Mouse (Mus musculus) gastrocnemius, adult 2 months (tissue): Measurements from ENCODE around the gene Arf3. TPM values are rescaled to one million over a fixed set of nuclear protein-coding genes. Genes with fewer than 3 reads are reported as not detected.
"Not testable (repeated sequence)": the region's sequence is repeated elsewhere in the genome, so short reads cannot be mapped to it uniquely, and the experiment has no call there.

ENCODE experiments used
- DNase-seq: peaks from one replicate; pipeline ENCODE4 v3.0.0; 2022
- H3K27ac ChIP-seq: fragments of 200-600 bp; 2 replicates; pipeline ENCODE4 v1.8.1; 2022; ENCODE audit warnings: mild to moderate bottlenecking
- H3K4me3 ChIP-seq: fragments of 200-600 bp; 2 replicates; pipeline ENCODE4 v1.8.1; 2022; ENCODE audit warnings: mild to moderate bottlenecking, moderate library complexity
- CTCF ChIP-seq: fragments of 200-600 bp; IDR thresholded peaks from 2 replicates; pipeline ENCODE4 v1.8.1; 2022; ENCODE audit warnings: antibody characterized with exemption, mild to moderate bottlenecking, moderate library complexity
- intact Hi-C: fragments of 180-260 bp; cut with DNase I; formaldehyde crosslinking; loops from one replicate; pipeline ENCODE4 v1.15.1; 2025
- total RNA-seq, 2 experiments: library from RNA; stranded (reverse); gene quantifications; 2 replicates each; pipeline ENCODE4 v1.2.3; 2021

Arf3 gene
- total RNA-seq, 2 experiments from 2014 or later, result 8.1 to 9.4 TPM

- TF ChIP-seq CTCF, result no peak
- intact Hi-C loops, result no loop called here
- Histone ChIP-seq H3K4me3 (peak overlapping the region; percentile 62), H3K27ac (no peak overlapping the region)
- DNase-seq, result no peak
These were observed 8.9 kb upstream of the Arf3 start for GRCm38 (mm10) chr15:98771813-98772425.

GRCm38 (mm10) chr15:98768259-98768658 is 5.2 kb upstream of the Arf3 start:
- H3K4me3 ChIP-seq, result no peak overlapping the region
- TF ChIP-seq CTCF, result no peak
- H3K27ac ChIP-seq, result no peak overlapping the region
- DNase-seq, result no peak
- intact Hi-C loops, result no loop called here

- H3K27ac ChIP-seq, result no peak overlapping the region
These were observed 2.9 kb upstream of the Arf3 start for GRCm38 (mm10) chr15:98765929-98766328.

DNA sequence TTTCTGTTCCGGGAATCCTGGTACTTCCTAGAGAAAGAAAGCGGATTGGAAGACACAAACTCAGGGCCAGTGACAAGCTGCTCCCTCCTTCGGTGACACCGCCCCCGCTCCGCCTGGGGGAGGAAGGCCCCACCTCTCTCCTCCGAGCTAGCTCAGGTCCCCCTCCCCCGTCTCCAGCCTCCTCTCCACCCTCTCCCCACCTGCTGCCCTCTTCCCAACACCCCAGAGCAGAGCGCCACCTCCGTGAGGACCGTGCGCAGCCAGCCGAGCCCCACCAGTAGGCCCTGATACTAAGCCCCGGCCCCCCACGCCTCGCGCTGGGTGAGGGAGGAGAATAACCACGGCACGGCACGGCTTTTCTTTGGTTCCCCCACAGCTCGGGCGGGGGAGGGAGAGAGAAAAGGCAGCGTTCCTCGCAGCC is 803 bp downstream of the Arf3 start:
- no peak for TF ChIP-seq CTCF
- peak; percentile 71 for DNase-seq
- Histone ChIP-seq H3K27ac (peak overlapping the region; percentile 88), H3K4me3 (peak overlapping the region; percentile 98)
- intact Hi-C loops, result no loop called here

More at GRCm38 (mm10) chr15:98765929-98766328, 2.9 kb upstream of the Arf3 start:
- no peak overlapping the region for H3K4me3 ChIP-seq
- intact Hi-C loops, result no loop called here
- no peak for TF ChIP-seq CTCF
- DNase-seq, result no peak

GRCm38 (mm10) chr15:98754125-98754524 is 8.9 kb downstream of the Arf3 start:
- DNase-seq, result no peak
- Histone ChIP-seq H3K27ac (no peak overlapping the region), H3K4me3 (no peak overlapping the region)
- no peak for TF ChIP-seq CTCF
- intact Hi-C loops, result no loop called here

DNA sequence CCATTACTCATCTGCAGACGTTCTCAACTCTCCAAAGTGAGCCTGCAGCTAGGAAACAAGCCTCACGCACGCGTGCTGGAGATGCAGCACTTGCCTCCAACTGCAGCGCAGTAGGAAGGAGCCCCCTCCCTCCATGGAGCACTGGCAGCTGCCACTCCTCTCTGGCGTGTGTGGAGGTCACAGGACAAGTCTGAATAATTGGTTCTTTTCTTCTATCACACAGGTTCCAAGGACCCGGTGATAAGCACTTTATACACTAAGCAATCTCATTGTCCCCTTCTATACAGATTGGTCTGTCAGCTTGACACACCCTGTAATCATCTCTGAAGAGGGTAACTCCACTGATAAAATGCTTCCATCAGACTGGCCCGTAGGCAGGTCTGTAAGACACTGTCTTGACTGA is 10.0 kb downstream of the Arf3 start:
- intact Hi-C loops, result no loop called here
- DNase-seq, result no peak
- TF ChIP-seq CTCF, result no peak
- Histone ChIP-seq H3K27ac (no peak overlapping the region), H3K4me3 (no peak overlapping the region)

GRCm38 (mm10) chr15:98749093-98749492 is 13.9 kb downstream of the Arf3 start:
- intact Hi-C loops, result no loop called here
- no peak for DNase-seq
- no peak overlapping the region for H3K4me3 ChIP-seq
- no peak overlapping the region for H3K27ac ChIP-seq
- no peak for TF ChIP-seq CTCF

- no peak for DNase-seq
- no peak for TF ChIP-seq CTCF
- Histone ChIP-seq H3K27ac (no peak overlapping the region), H3K4me3 (no peak overlapping the region)
- intact Hi-C loops, result no loop called here
These were observed 15.7 kb downstream of the Arf3 start for GRCm38 (mm10) chr15:98747296-98747695.

- intact Hi-C loops, result no loop called here
- no peak for TF ChIP-seq CTCF
- no peak for DNase-seq
- no peak overlapping the region for H3K27ac ChIP-seq
- H3K4me3 ChIP-seq, result no peak overlapping the region
These were observed 16.6 kb downstream of the Arf3 start for GRCm38 (mm10) chr15:98746344-98746965.

- peak overlapping the region; percentile 2; the same call in 1 of the 2 replicates for H3K27ac ChIP-seq
- intact Hi-C loops, DNase-seq, H3K4me3 ChIP-seq: not testable (repeated sequence)
These were observed 19.2 kb downstream of the Arf3 start for GRCm38 (mm10) chr15:98743863-98744262.

- TF ChIP-seq CTCF, result no peak
- no peak for DNase-seq
- Histone ChIP-seq H3K27ac (no peak overlapping the region), H3K4me3 (no peak overlapping the region)
- intact Hi-C loops, result no loop called here
These were observed 20.1 kb downstream of the Arf3 start for GRCm38 (mm10) chr15:98742766-98743428.

DNA sequence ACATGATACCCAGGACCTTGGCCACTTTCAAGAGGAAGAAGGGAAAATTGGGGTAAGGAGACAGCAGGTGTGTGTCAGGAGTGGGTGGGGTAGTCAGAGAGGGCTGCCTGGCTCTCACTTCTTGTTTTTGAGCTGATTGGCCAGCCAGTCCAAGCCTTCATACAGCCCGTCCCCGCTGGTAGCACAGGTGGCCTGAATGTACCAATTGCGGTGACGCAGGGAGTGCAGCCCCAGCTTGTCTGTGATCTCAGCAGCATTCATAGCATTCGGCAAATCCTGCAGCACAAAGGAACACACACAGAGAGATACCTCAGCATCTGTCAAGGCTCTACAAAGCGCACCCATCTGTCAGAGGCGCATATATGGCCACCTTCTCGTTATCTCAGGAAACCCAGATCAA is 22.8 kb downstream of the Arf3 start:
- no peak for TF ChIP-seq CTCF
- no peak overlapping the region for H3K4me3 ChIP-seq
- H3K27ac ChIP-seq, result no peak overlapping the region
- DNase-seq, result no peak
- intact Hi-C loops, result no loop called here

DNA sequence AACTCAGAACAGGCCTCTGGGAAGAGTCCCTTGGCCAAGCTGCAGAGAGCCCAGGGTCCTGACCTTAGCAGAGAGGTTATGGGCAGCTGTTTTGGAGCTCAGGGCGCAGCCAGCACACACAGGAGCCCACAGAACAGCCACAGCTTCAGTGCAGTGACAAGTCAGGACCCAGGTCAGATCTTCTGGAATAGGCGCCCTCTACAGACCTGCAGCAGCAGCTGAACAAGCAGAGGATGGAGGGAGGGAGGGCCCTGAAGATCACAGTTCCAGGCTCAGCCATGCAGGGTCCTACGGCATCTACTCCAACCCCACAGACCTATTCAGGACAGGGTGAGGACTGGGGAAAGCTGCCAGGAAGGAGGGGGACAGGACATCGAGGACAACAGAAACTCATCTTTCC is 24.2 kb downstream of the Arf3 start:
- H3K27ac ChIP-seq, result no peak overlapping the region
- intact Hi-C loops, result no loop called here
- no peak for DNase-seq
- TF ChIP-seq CTCF, result 0 out of 2 replicates have a peak, but pooled peaks have one; percentile 7
- no peak overlapping the region for H3K4me3 ChIP-seq
